Mouse (Mus musculus): ENCODE measurements at regions not wholly inside any gene's neighbourhood (a gene's known extent, or its start where the extent isn't known, plus 50 kb on each side); places are given as distances from the start of the nearest gene placed in this dataset.

DNA sequence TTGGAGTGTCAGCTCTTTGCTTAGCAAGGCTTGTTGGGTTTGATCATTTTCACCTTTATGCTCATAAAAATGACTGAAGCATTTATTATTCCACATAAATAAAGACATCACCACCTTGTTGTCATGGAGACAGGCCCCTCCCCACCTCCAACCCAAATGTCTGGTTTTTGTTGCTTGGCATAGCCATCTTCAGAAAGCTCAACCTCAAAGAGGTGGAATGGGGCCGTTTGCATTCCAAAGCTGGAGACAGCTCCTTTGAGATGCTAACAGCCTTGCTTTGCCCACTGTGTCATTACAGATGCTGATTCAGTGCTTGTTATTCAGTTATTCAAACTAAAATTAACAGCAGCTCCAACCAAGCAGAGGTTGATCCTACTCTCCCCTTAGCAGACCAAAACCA lies 51.9 kb upstream of the Lgalsl start:
- H3K9ac ChIP-seq: no peak overlapping the region
- H3K9me3 ChIP-seq (replicated peaks): no peaks in the 10 kb centered on the region
- H3K4me2 ChIP-seq (replicated peaks): no peak overlapping the region
- H3K27me3 ChIP-seq: no peaks in the 10 kb centered on the region
- H3K27ac ChIP-seq: no peak overlapping the region
- no peaks in the 10 kb centered on the region for H3K4me1 ChIP-seq
- WGBS: 18% methylated on average over 1 of the region's 1 CpGs
- ATAC-seq (ENCODE audit: low FRiP score): no peak
- no peak overlapping the region for H3K4me3 ChIP-seq
- no peaks in the 10 kb centered on the region for H3K36me3 ChIP-seq

- no peak for ATAC-seq (ENCODE audit: low FRiP score)
- H3K4me3 ChIP-seq: no peak overlapping the region
- H3K27me3 ChIP-seq: no peaks in the 10 kb centered on the region
- WGBS: 81% methylated on average over 2 of the region's 2 CpGs
- no peaks in the 10 kb centered on the region for H3K4me1 ChIP-seq
- H3K9me3 ChIP-seq (replicated peaks): no peaks in the 10 kb centered on the region
- no peaks in the 10 kb centered on the region for H3K36me3 ChIP-seq
- H3K9ac ChIP-seq: no peak overlapping the region
- H3K4me2 ChIP-seq (replicated peaks): no peak overlapping the region
- no peak overlapping the region for H3K27ac ChIP-seq
Observed at GRCm38 (mm10) chr11:20883907-20884306, 53.1 kb upstream of the Lgalsl start.

GRCm38 (mm10) chr11:20887044-20887443 lies 56.2 kb upstream of the Lgalsl start:
- Histone ChIP-seq H3K36me3 (no peaks in the 10 kb centered on the region), H3K27me3 (no peaks in the 10 kb centered on the region), H3K4me3 (no peak overlapping the region), H3K9me3 (replicated peaks) (no peaks in the 10 kb centered on the region), H3K4me2 (replicated peaks) (no peak overlapping the region), H3K9ac (no peak overlapping the region), H3K4me1 (no peaks in the 10 kb centered on the region), H3K27ac (no peak overlapping the region)
- WGBS: 76% methylated on average over 2 of the region's 2 CpGs
- no peak for ATAC-seq (ENCODE audit: low FRiP score)

DNA sequence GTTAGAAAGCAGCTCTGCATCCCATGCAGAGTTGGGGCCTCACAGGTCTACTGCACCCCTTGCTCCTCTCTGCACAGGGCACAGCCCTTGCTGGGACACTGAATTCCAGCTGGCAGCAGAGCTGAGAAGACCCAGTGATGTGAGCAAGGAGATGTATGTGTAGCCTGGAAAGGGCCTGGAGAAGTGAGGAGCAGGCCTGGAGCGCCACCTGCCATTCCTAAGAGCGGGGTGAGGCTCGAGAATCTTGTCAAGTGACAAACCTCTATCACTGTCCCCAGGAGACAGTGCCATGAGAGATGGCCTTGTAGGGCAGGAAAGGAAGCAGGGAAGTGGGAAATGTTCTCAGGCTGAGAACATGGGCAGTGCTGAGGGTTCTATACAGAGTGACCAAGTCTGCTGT lies 59.6 kb upstream of the Lgalsl start:
- no peak for ATAC-seq (ENCODE audit: low FRiP score)
- Histone ChIP-seq H3K27me3 (no peaks in the 10 kb centered on the region), H3K9me3 (replicated peaks) (no peaks in the 10 kb centered on the region), H3K4me1 (no peaks in the 10 kb centered on the region), H3K27ac (no peak overlapping the region), H3K36me3 (no peaks in the 10 kb centered on the region), H3K4me3 (no peak overlapping the region), H3K9ac (no peak overlapping the region), H3K4me2 (replicated peaks) (no peak overlapping the region)
- 73% methylated on average over 3 of the region's 3 CpGs for WGBS

GRCm38 (mm10) chr11:20891711-20892110 lies 60.9 kb upstream of the Lgalsl start:
- WGBS: 84% methylated on average over 10 of the region's 10 CpGs
- Histone ChIP-seq H3K4me1 (0 out of 2 replicates have a peak, but pooled peaks cover 6% of the 10 kb centered on the region), H3K9ac (no peak overlapping the region), H3K27ac (no peak overlapping the region), H3K36me3 (no peaks in the 10 kb centered on the region), H3K9me3 (replicated peaks) (no peaks in the 10 kb centered on the region), H3K4me2 (replicated peaks) (no peak overlapping the region), H3K27me3 (no peaks in the 10 kb centered on the region), H3K4me3 (no peak overlapping the region)
- no peak for ATAC-seq (ENCODE audit: low FRiP score)

DNA sequence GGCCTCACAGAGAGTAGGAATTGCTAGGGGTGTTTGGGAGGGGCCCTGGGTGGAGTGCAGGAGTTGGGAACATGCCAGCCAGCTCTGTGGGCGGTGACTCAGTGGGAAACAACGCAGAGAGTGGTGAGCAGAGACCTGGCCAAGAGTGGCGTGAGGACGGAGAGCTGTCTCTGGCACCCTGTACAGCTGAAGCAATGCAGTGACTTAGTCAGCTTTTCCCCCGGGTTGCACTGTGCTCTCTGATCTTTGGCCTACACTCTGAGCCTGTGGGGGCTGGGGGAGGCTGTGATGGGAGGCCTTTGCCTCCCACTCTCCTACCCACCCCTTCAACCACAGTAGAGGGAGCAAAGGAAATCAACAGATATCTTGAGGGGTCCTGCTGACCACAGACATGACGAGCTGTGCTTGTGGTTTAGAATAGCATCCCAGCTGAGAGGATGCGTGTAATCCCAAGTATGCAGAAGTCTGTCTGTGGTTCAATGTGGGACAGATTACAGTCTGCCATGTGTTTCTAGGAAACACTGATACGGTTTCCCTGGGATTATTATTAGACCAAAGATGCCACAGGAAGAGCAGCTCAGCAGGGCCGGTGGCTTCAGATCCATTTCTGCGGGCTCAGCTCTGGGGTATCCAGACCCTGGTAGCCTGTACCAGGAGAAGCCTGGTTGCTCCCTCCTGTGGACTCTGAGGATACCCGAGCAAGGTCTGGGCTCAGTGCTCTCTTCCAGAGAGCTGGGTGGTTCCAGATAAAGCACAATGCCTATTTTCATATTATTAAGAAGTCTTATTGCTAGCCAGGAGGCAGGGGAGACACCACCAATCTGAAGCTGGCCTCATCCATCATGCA lies 65.6 kb upstream of the Lgalsl start:
- H3K27ac ChIP-seq: no peak overlapping the region
- H3K4me2 ChIP-seq (replicated peaks): no peak overlapping the region
- H3K36me3 ChIP-seq: no peaks in the 10 kb centered on the region
- no peaks in the 10 kb centered on the region for H3K27me3 ChIP-seq
- H3K9ac ChIP-seq: no peak overlapping the region
- 0 out of 2 replicates have a peak, but pooled peaks cover 6% of the 10 kb centered on the region for H3K4me1 ChIP-seq
- no peak for ATAC-seq (ENCODE audit: low FRiP score)
- no peak overlapping the region for H3K4me3 ChIP-seq
- WGBS: 67% methylated on average over 11 of the region's 11 CpGs
- no peaks in the 10 kb centered on the region for H3K9me3 ChIP-seq (replicated peaks)

DNA sequence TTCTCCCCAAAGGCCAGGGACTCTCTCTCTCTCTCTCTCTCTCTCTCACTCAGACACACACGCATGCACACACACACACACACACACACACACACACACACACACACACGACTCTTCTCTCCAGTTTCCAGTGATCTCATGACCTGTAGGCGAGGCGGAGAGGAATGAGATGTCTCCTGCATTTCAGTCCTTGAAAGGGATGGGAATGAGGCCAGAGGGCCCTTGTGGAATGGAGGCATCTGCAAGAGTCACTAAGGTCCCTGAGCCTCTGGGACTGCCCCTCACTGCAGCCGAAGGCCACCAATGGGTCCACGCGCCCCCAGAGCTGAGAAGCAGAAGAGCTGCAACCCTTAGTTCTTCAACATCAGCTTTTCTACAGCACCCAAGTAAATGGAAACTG lies 66.6 kb upstream of the Lgalsl start:
- 82% methylated on average over 7 of the region's 7 CpGs for WGBS
- Histone ChIP-seq H3K4me1 (0 out of 2 replicates have a peak, but pooled peaks cover 6% of the 10 kb centered on the region), H3K4me2 (replicated peaks) (no peak overlapping the region), H3K36me3 (no peaks in the 10 kb centered on the region), H3K4me3 (no peak overlapping the region), H3K27me3 (no peaks in the 10 kb centered on the region), H3K27ac (no peak overlapping the region), H3K9me3 (replicated peaks) (no peaks in the 10 kb centered on the region), H3K9ac (no peak overlapping the region)
- ATAC-seq (ENCODE audit: low FRiP score): no peak

GRCm38 (mm10) chr11:20898558-20898957 lies 67.7 kb upstream of the Lgalsl start:
- no peaks in the 10 kb centered on the region for H3K36me3 ChIP-seq
- WGBS: 74% methylated on average over 4 of the region's 4 CpGs
- ATAC-seq (ENCODE audit: low FRiP score): no peak

GRCm38 (mm10) chr11:20899766-20900165 lies 68.9 kb upstream of the Lgalsl start:
- H3K9ac ChIP-seq: no peak overlapping the region
- 91% methylated on average over 6 of the region's 6 CpGs for WGBS
- H3K27ac ChIP-seq: no peak overlapping the region
- no peaks in the 10 kb centered on the region for H3K9me3 ChIP-seq (replicated peaks)
- no peaks in the 10 kb centered on the region for H3K27me3 ChIP-seq
- no peak overlapping the region for H3K4me3 ChIP-seq
- 0 out of 2 replicates have a peak, but pooled peaks cover 6% of the 10 kb centered on the region for H3K4me1 ChIP-seq
- no peak overlapping the region for H3K4me2 ChIP-seq (replicated peaks)
- H3K36me3 ChIP-seq: no peaks in the 10 kb centered on the region
- no peak for ATAC-seq (ENCODE audit: low FRiP score)

More at GRCm38 (mm10) chr11:20898558-20898957, 67.7 kb upstream of the Lgalsl start:
- no peak overlapping the region for H3K4me3 ChIP-seq
- H3K27ac ChIP-seq: no peak overlapping the region
- no peaks in the 10 kb centered on the region for H3K9me3 ChIP-seq (replicated peaks)
- H3K27me3 ChIP-seq: no peaks in the 10 kb centered on the region
- no peak overlapping the region for H3K4me2 ChIP-seq (replicated peaks)
- H3K9ac ChIP-seq: no peak overlapping the region
- 0 out of 2 replicates have a peak, but pooled peaks cover 6% of the 10 kb centered on the region for H3K4me1 ChIP-seq

DNA sequence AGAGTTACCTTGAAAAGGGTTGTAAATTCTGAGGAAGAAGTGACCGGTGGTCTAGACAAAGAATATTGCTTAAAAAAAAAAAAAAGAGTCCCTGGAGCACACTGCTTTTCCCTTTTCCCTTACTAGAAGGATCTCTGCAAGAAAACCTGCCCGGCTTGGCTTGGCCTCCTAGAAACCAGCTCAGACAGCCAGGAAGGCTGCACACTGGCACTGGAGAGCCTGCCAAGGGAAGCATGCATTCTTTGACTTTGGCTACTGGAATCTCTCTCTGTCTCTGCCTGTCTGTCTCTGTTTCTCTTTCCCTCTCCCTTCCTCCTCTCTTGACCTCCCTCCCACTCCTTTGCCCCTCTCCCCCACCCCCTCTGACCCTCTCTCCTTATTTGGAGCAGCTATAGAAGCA lies 71.1 kb upstream of the Lgalsl start:
- H3K27ac ChIP-seq: no peak overlapping the region
- H3K27me3 ChIP-seq: no peaks in the 10 kb centered on the region
- no peak for ATAC-seq (ENCODE audit: low FRiP score)
- no peaks in the 10 kb centered on the region for H3K9me3 ChIP-seq (replicated peaks)
- H3K36me3 ChIP-seq: no peaks in the 10 kb centered on the region
- H3K9ac ChIP-seq: no peak overlapping the region
- no peak overlapping the region for H3K4me3 ChIP-seq
- H3K4me1 ChIP-seq: no peaks in the 10 kb centered on the region
- H3K4me2 ChIP-seq (replicated peaks): no peak overlapping the region
- 63% methylated on average over 2 of the region's 2 CpGs for WGBS

- 52% methylated on average over 8 of the region's 8 CpGs for WGBS
- no peak for ATAC-seq (ENCODE audit: low FRiP score)
- Histone ChIP-seq H3K9ac (no peak overlapping the region), H3K4me3 (no peak overlapping the region), H3K4me2 (replicated peaks) (no peak overlapping the region), H3K4me1 (no peaks in the 10 kb centered on the region), H3K27me3 (no peaks in the 10 kb centered on the region), H3K36me3 (no peaks in the 10 kb centered on the region), H3K27ac (no peak overlapping the region), H3K9me3 (replicated peaks) (no peaks in the 10 kb centered on the region)
Observed at GRCm38 (mm10) chr11:20902910-20903309, 72.1 kb upstream of the Lgalsl start.

GRCm38 (mm10) chr11:20907996-20908395 lies 77.1 kb upstream of the Lgalsl start:
- no peak overlapping the region for H3K4me3 ChIP-seq
- no peaks in the 10 kb centered on the region for H3K36me3 ChIP-seq
- H3K27me3 ChIP-seq: no peaks in the 10 kb centered on the region
- no peak for ATAC-seq (ENCODE audit: low FRiP score)
- WGBS: 68% methylated on average over 3 of the region's 3 CpGs
- H3K9ac ChIP-seq: no peak overlapping the region
- no peaks in the 10 kb centered on the region for H3K9me3 ChIP-seq (replicated peaks)
- no peaks in the 10 kb centered on the region for H3K4me1 ChIP-seq
- no peak overlapping the region for H3K4me2 ChIP-seq (replicated peaks)
- no peak overlapping the region for H3K27ac ChIP-seq

DNA sequence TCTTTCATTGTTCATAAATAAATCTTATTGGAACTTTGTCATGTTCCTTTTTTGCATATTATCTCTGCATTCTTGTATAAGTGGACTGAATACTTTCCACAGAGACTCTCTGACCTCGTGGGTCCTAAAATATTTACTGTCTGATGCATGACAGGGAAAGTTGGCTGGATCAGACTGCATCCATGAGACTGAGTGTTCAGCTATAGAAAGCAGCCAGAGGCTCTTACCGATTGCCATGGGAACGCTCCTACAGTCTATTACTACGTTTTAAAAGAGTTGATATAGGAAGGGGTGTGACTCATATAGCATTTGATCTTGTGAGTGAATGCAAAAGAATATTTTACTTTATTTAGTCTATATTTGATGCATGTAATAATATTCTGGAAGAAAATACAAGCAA lies 77.6 kb upstream of the Lgalsl start:
- no peak overlapping the region for H3K4me3 ChIP-seq

More for the DNA sequence above, 77.6 kb upstream of the Lgalsl start:
- Histone ChIP-seq H3K36me3 (no peaks in the 10 kb centered on the region), H3K27me3 (no peaks in the 10 kb centered on the region), H3K9ac (no peak overlapping the region), H3K27ac (no peak overlapping the region), H3K4me1 (no peaks in the 10 kb centered on the region), H3K4me2 (replicated peaks) (no peak overlapping the region), H3K9me3 (replicated peaks) (no peaks in the 10 kb centered on the region)
- no peak for ATAC-seq (ENCODE audit: low FRiP score)
- WGBS: 76% methylated on average over 4 of the region's 4 CpGs
